Mouse (Mus musculus) ES-Bruce4 (cell line): ENCODE data around the gene 1810013L24Rik.

Experiments used
- CTCF ChIP-seq: IDR thresholded peaks from one replicate; pipeline ENCODE4 v1.8.1; 2011; ENCODE audit warnings: low read depth, low read length
- EP300 ChIP-seq: IDR thresholded peaks from 2 replicates; pipeline ENCODE4 v1.6.1; 2011; ENCODE audit warnings: low read depth, low read length; ENCODE audit not compliant: insufficient read depth
- POLR2A ChIP-seq: IDR thresholded peaks from one replicate; pipeline ENCODE4 v1.8.1; 2011; ENCODE audit warnings: low read length; ENCODE audit not compliant: insufficient read depth

- TF ChIP-seq CTCF (no peak), EP300 (0 out of 2 replicates have a peak, but pooled peaks have one; percentile 37), POLR2A (no peak)
Observed at GRCm38 (mm10) chr16:8867406-8867955, 37.6 kb downstream of the 1810013L24Rik start.
